Comparison of ENCODE assay signal across 8 mouse cellular contexts in the genomic region with DNA sequence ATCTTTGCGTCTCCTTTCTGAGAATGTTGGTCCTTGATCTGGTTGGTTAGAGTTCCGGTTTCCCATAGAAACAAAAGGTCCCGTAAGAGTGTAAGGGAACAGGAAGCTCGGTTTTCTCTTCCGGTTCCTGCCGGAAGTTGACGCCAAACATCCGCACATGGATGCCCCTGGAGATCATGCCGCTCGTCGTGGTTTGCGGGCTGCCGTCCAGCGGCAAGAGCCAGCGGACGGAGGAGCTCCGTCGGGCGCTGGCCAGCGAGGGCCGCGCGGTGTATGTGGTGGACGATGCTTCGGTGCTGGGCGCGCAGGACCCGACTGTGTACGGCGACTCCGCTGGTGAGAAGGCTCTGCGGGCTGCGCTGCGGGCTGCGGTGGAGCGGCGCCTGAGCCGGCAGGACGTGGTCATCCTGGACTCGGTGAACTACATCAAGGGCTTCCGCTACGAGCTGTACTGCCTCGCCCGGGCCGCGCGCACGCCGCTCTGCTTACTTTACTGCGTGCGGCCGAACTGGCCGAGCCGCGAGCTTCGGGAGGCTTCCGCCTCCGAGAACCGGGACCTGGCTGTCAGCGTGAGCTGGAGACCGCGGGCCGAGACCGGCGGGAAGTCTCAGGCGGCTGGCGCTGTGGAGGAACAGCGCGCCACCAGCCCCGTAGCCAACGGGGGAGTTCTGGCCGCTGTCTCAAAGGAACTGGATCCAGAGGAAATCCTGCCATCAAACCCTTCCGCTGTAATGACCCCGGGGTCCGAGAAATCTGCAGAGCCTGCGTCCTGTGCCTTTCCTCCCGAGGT. TPM values are rescaled to one million over a fixed set of nuclear protein-coding genes. Genes with fewer than 3 reads are reported as not detected.
DNase-seq lines count a peak whose midpoint lies in the region; ATAC-seq and TF ChIP-seq lines count a peak whose summit lies in the region.

A gene (plus strand): TSS at position 71 of the 790 bp plus-strand sequence.

- WGBS in bone marrow, adult 2 months, result under 1% methylated on average over 77 of the region's 77 CpGs
- under 1% methylated on average over 77 of the region's 77 CpGs for WGBS in embryonic facial prominence, embryonic 15.5 days
- under 1% methylated on average over 77 of the region's 77 CpGs for WGBS in kidney, embryonic 14.5 days
- WGBS in limb, embryonic 15.5 days, result under 1% methylated on average over 77 of the region's 77 CpGs

- H3K27me3 ChIP-seq in embryonic facial prominence, embryonic 15.5 days, result no peaks in the 10 kb centered on the region
- H3K27me3 ChIP-seq in kidney, embryonic 14.5 days (ENCODE audit: control insufficient read depth, insufficient read depth, low read length), result no peaks in the 10 kb centered on the region
- no peaks in the 10 kb centered on the region for H3K27me3 ChIP-seq in limb, embryonic 15.5 days

- H3K4me1 ChIP-seq in bone marrow, adult 2 months (ENCODE audit: control insufficient read depth, insufficient read depth, low read length), result no peaks in the 10 kb centered on the region
- peaks cover 12% of the 10 kb centered on the region for H3K4me1 ChIP-seq in embryonic facial prominence, embryonic 15.5 days
- H3K4me1 ChIP-seq in kidney, embryonic 14.5 days (ENCODE audit: control insufficient read depth, insufficient read depth, low read length), result peaks cover 11% of the 10 kb centered on the region; the same call in 1 of the 2 replicates
- H3K4me1 ChIP-seq in limb, embryonic 15.5 days, result peaks cover 11% of the 10 kb centered on the region

- TF ChIP-seq POLR2A in bone marrow, adult 2 months (IDR thresholded peaks at IDR 0.05; ENCODE audit: borderline replicate concordance, control insufficient read depth, low read depth, low read length), result peak; percentile 53; the same call in 1 of the 2 replicates

- peak within 1 kb of the TSS; percentile 88 for H3K4me2 ChIP-seq in embryonic facial prominence, embryonic 15.5 days (replicated peaks)
- H3K4me2 ChIP-seq in kidney, embryonic 14.5 days (replicated peaks; ENCODE audit: low read depth, low read length), result peak within 1 kb of the TSS; percentile 87
- peak within 1 kb of the TSS; percentile 84 for H3K4me2 ChIP-seq in limb, embryonic 15.5 days

- TF ChIP-seq CTCF in bone marrow, adult 2 months (IDR thresholded peaks at IDR 0.05; ENCODE audit: control insufficient read depth, insufficient read depth, low read length), result no peak

- no peaks in the 10 kb centered on the region for H3K9me3 ChIP-seq in embryonic facial prominence, embryonic 15.5 days (replicated peaks)
- H3K9me3 ChIP-seq in kidney, embryonic 14.5 days (ENCODE audit: control insufficient read depth, low read length), result no peaks in the 10 kb centered on the region
- no peaks in the 10 kb centered on the region for H3K9me3 ChIP-seq in limb, embryonic 15.5 days

- peak; percentile 85 for ATAC-seq in embryonic facial prominence, embryonic 15.5 days (ENCODE audit: insufficient number of reproducible peaks, low FRiP score, low TSS enrichment, low read depth)
- peak; percentile 86 for ATAC-seq in kidney, embryonic 14.5 days (ENCODE audit: low FRiP score, low TSS enrichment)
- peak; percentile 81; the same call in 1 of the 2 replicates for ATAC-seq in limb, embryonic 15.5 days (ENCODE audit: insufficient number of reproducible peaks, low FRiP score, low TSS enrichment, low read depth)

- H3K9ac ChIP-seq in embryonic facial prominence, embryonic 15.5 days, result peak within 1 kb of the TSS; percentile 62
- peak within 1 kb of the TSS; percentile 72 for H3K9ac ChIP-seq in kidney, embryonic 14.5 days (ENCODE audit: low read depth, low read length)
- H3K9ac ChIP-seq in limb, embryonic 15.5 days, result peak within 1 kb of the TSS; percentile 76

- peak; percentile 92 for DNase-seq in 416B (ENCODE audit: low read depth)
- peak; percentile 88 to 89 for DNase-seq in heart, adult 9 months (ENCODE audit: low spot score in 2 of 2)
- peak; percentile 33 to 48 for DNase-seq in monocyte, adult 2 months (ENCODE audit: low read depth in 1 of 2, low spot score in 2 of 2)
- DNase-seq in spleen, postnatal 36 days (ENCODE audit: low spot score in 2 of 2), result peak; percentile 73 to 79

- H3K27ac ChIP-seq in bone marrow, adult 2 months (ENCODE audit: control insufficient read depth, insufficient read depth, low read depth, low read length, poor library complexity), result peak within 1 kb of the TSS; percentile 92
- H3K27ac ChIP-seq in embryonic facial prominence, embryonic 15.5 days (replicated peaks), result peak within 1 kb of the TSS; percentile 92
- peak within 1 kb of the TSS; percentile 94 for H3K27ac ChIP-seq in kidney, embryonic 14.5 days (ENCODE audit: low read depth, low read length)
- H3K27ac ChIP-seq in limb, embryonic 15.5 days, result peak within 1 kb of the TSS; percentile 90

- peak within 1 kb of the TSS; percentile 100 for H3K4me3 ChIP-seq in bone marrow, adult 2 months (replicated peaks; ENCODE audit: control insufficient read depth, low read depth, low read length)
- H3K4me3 ChIP-seq in embryonic facial prominence, embryonic 15.5 days (replicated peaks), result peak within 1 kb of the TSS; percentile 94
- peak within 1 kb of the TSS; percentile 94 for H3K4me3 ChIP-seq in kidney, embryonic 14.5 days (ENCODE audit: low read length)
- H3K4me3 ChIP-seq in limb, embryonic 15.5 days, result peak within 1 kb of the TSS; percentile 89

- no peaks in the 10 kb centered on the region for H3K36me3 ChIP-seq in embryonic facial prominence, embryonic 15.5 days
- peaks cover 13% of the 10 kb centered on the region; the same call in 1 of the 2 replicates for H3K36me3 ChIP-seq in kidney, embryonic 14.5 days (ENCODE audit: control insufficient read depth, insufficient read depth, low read length)
- H3K36me3 ChIP-seq in limb, embryonic 15.5 days, result 0 out of 2 replicates have a peak, but pooled peaks cover 4% of the 10 kb centered on the region

RNA-seq across cellular contexts. Expression of the gene that starts here (rescaled TPM):
- polyA plus RNA-seq in bone marrow, adult 2 months (2011; ENCODE audit: insufficient read depth, insufficient read length, low replicate concordance, missing spikeins), result 12.1 and 17.1 TPM in 2 replicates
- 44.6 and 47.9 TPM in 2 replicates for polyA plus RNA-seq in embryonic facial prominence, embryonic 15.5 days (2015; fragmentation: Nextera tagmentation; extraction: Ambion mirVana)
- 66.3 and 68.7 TPM in 2 replicates for polyA plus RNA-seq in kidney, embryonic 14.5 days (2014; fragmentation: Nextera tagmentation; extraction: Ambion mirVana)
- polyA plus RNA-seq in limb, embryonic 15.5 days (2015; fragmentation: Nextera tagmentation; extraction: Ambion mirVana), result 48.5 and 51.8 TPM in 2 replicates

Comparison
In these comparisons a context has a peak if more than half of its experiments do, and no peak if none do; other contexts are left out.
1. Peak in every context shown above with its lines: DNase-seq, ATAC-seq, H3K4me3 ChIP-seq and H3K27ac ChIP-seq.
2. DNase-seq: peak in every context shown above with its lines; median percentile 92 in 416B; 88 in heart, adult 9 months; 76 in spleen, postnatal 36 days; 40 in monocyte, adult 2 months.